Mouse (Mus musculus): ENCODE measurements around the gene Knstrn.

DNA sequence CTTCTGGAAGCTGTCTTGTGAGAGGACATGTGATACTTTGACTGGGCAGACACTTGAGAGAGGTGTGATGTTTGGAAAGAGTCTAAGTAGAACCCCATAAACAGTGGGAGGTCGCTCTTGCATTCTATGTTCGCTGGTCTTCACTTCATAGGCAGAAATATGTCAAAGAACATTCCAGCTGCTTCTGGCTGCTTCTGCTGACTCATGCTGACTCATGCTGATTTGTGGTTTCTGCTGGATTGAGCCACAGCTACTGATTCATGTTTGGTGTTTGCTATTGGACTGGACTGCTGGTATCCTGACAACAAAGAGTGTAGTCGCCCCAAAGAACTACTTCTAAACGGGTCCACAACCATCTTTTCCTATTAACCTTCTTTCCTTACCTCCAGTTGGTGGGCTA, 28.0 kb downstream of the Knstrn start:
- TF ChIP-seq CTCF (IDR thresholded peaks at IDR 0.05; ENCODE audit: low read depth, low read length) (no peak), POLR2A (IDR thresholded peaks at IDR 0.05; ENCODE audit: borderline replicate concordance, low read depth, low read length) (no peak)
